Mouse (Mus musculus) megakaryocyte progenitor cell, adult 5-6 weeks (primary cell): ENCODE measurements around the gene Rxylt1. TPM values are rescaled to one million over a fixed set of nuclear protein-coding genes. Genes with fewer than 3 reads are reported as not detected.

Source experiments
- ATAC-seq: replicated peaks from 2 replicates; pipeline ENCODE4 v1.8.0; 2016; ENCODE audit warnings: mild to moderate bottlenecking, moderate TSS enrichment, inconsistent platforms; ENCODE audit not compliant: poor library complexity
- total RNA-seq, 2 experiments: library from RNA; stranded (forward) in 1 of 2; stranded (reverse) in 1 of 2; fragments of 157-497, 149-512 nt in 1 of 2; fragments of 200-1000 nt in 1 of 2; gene quantifications; 2 replicates each; pipeline versions ENCODE4 v1.2.3 to v1.2.4; 2015 to 2017

The Rxylt1 gene
- 37.4 and 37.7 TPM in 2 replicates for total RNA-seq (2015)
- total RNA-seq (2017) = 35.3 and 56.9 TPM in 2 replicates

GRCm38 (mm10) chr10:122096980-122097844 lies at the start of gene Rxylt1:
Rxylt1 (minus strand) TSS chr10:122097371.
- peak; percentile 90 for ATAC-seq

DNA sequence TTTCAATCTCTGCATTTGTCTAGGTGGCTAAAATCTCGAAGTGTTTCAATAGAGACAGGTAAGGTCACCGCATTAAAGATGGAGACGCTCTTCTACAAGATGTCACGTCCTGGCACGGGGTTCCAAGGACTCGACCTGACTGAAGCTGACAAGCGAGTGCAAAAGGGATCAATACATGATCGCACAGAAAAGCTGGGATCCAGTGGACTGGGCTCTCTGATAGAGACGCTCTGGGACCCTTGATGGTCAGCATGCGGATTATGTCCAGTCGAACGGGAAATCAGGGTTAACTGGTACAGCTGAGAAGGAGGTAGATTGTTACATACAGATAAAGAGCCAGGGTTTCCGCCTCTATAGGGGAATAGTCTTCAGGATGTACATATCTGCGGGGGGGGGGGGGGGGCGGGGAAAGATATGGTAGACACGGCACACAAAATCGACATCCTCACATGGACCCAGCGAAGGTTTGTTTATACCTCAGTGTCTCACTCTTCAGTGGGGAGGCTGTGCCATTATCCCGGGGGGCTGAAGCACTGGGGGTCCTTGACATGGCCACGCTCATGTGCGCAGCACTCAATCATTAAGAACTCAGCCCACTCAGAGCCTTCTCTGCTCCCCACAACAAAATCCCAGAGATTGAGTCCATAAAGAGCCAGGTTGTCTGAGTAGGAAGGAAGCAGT lies 24.3 kb upstream of the Rxylt1 start:
- ATAC-seq = no peak

GRCm38 (mm10) chr10:122120500-122121289 lies 23.5 kb upstream of the Rxylt1 start:
- no peak for ATAC-seq

GRCm38 (mm10) chr10:122119451-122119850 lies 22.3 kb upstream of the Rxylt1 start:
- ATAC-seq = peak; percentile 43

- peak; percentile 95 for ATAC-seq
These were observed 19.5 kb upstream of the Rxylt1 start for GRCm38 (mm10) chr10:122116636-122117035.

- ATAC-seq = no peak
These were observed 9.5 kb upstream of the Rxylt1 start for GRCm38 (mm10) chr10:122106633-122107028.

DNA sequence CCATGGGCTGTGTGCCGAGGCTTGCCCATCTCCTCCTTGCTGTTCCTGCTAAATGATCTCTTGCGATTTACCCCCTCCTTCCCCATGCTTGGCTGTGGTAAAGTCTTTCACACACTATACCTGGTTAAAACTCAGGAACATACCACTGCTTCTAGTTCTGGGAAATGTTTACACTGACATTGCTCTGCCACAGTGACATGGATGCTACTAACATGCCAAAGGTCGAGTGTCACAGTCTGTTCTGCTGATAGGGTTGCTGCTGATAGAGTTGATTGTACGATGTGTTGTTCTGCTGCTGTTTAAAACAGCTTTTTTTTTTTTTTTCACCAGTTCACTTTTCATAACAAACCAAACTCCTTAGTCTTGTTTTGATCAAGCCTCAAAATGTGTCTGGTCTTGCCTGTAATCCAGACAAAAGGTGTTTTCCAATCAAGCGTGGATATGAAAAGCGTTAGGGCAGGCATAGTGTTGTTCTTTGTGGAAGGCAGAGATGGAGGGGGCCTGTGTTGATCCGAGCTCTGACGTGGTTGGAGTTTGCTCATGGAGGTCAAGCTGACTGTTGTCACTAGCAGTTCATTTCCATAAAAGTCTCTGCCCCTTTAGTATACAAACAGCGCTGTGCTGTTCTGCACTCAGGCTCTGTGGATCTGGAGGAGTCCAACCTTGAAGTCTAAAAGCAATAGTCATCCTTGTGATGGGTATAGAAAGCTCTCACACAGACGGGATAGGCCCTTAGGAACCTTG lies 8.9 kb upstream of the Rxylt1 start:
- no peak for ATAC-seq

DNA sequence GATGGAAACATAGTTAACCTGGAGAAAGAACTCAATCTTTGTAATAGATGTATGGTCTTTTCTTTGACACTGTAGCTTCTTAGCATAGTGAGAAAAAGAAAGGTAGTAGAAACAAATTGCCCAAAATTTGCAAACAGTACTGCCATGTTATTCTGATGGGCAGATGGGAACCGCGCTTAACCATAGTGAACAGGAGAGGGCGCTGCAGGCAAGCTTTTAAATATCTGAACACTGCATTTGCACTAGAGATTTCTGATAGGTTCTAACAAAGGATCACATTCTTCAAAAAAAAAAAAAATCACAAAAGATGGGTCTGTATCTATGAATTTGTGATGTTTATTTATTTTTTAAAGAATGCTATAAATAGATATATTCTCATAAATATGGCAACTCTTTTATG lies 8.2 kb upstream of the Rxylt1 start:
- ATAC-seq = peak; percentile 99

DNA sequence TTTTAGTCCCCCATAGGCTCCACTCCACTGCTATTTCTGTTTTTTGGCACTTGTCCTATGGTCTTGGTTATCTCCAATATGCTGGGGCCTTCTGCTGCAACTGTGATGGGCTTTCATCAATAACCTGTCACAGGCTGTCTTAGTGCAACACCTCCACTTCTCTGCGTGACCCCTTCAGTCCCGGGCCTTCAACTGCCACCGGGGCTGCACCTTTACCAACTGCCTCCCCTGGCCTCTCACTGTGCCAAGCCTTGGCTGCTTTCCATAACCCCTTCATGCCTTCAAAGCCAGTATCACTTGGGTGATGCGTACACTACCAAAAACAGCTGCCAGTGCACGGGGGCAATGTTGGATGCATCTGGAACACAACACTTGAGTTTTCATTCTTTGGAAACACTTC lies 5.5 kb upstream of the Rxylt1 start:
- ATAC-seq = no peak

DNA sequence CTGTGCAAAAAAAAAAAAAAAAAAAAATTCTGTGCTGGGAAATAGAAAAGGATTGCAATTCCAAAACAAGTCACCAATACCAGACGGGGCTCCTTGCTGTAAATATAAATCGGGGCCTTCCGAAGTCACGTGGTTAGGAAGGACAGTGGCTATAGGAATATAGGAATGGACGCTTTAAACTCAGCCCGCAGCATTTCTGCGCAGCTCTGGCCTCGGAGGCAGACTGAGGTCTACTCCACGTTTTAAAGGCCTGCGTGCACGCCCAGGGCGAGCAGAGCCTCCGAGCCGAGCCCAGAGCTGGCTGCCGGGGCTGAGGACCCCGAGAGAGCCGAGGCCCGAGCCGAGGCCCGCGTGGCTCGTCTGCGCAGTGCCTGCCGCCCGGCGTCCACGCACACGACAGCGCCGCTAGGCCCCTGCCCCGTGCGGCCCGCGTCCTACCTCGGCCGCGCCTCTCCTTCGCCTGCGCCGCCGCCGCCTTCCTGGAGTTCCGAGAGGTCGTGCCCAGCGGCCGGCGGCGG lies 650 bp downstream of the Rxylt1 start:
- no peak for ATAC-seq

DNA sequence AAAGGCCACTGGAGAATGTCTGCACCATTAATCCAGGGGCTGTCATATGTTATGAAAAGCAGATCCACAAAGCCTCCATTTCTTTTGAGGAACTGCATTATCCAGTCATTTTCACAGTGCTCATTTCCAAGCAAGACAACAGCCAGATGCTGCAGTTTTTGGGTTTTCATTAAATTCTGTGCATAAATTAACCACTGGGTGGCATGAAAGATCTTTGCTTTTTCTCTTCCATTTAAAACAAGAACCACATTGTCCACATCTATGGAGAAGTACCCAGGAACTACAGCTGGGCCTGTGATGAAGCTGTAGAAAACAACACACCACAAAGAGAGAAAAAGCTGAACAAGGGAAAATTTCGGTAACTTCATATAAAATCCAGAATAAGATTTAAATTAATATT lies 6.7 kb downstream of the Rxylt1 start:
- no peak for ATAC-seq

DNA sequence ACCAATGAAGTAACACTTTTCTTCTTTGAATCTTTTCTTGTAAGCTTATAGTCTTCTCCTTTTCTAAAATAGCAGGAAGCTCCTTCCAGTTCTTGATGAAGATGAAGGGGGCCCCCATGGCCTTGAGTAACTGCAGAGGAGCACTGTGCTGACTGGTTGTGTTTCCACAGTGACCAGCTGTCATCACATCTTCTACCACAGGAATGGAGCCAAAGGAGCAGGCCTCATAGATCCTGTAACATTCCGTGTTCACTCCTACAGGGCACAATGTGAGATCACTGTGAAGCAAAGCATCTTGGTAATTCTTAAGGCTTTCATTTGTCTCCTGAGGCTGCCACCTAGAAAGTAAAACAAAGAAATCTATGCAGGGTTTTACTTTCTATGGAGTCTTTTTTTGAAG lies 15.8 kb downstream of the Rxylt1 start:
- ATAC-seq = no peak

GRCm38 (mm10) chr10:122069153-122069552 lies 28.0 kb downstream of the Rxylt1 start:
- no peak for ATAC-seq

DNA sequence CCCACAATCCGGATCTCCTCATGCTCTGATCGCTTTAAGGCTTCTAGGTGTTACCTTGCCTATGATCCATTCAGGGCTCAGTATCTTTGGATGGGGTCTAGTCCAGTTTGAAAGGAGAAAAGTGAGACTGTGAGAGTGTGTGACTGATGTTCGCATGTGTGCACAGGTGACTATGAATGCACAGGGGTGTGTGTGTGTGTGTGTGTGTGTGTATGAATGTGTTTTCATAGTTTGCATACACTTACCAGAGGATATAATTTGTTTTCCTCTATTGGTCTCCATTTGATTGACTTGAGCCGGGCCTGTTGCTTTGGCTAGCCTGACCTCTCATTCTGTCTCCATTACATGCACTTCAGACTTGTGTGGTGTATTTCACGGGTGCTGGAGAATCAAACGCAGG lies 41.3 kb downstream of the Rxylt1 start:
- no peak for ATAC-seq

- ATAC-seq = peak; percentile 87
These were observed 42.6 kb downstream of the Rxylt1 start for GRCm38 (mm10) chr10:122054535-122054934.

DNA sequence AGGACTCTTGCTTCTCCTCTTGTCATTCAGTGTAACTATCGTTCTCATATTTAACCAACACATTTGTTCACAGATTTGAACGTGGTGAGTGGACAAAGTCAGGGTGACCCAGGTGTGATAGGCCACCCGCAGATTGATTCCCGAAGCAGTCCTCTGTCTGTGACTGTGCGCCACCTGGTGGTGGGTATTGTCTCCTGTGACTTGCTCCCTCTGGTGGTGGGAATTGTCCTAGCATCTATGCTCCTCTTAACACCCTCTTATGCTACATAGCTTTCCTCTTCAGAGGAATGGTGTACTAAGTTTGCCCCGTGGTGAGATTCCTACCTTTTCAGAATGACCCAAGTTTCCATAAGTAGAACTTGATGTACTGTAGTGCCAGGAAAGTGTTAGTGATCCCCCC lies 45.3 kb downstream of the Rxylt1 start:
- peak; percentile 82 for ATAC-seq

- peak; percentile 80 for ATAC-seq
These were observed 49.3 kb downstream of the Rxylt1 start for GRCm38 (mm10) chr10:122047727-122048365.

- peak; percentile 25 for ATAC-seq
These were observed 50.1 kb downstream of the Rxylt1 start, which contains the start of gene Srgap1 for GRCm38 (mm10) chr10:122046904-122047726. Srgap1 (minus strand) TSS chr10:122047315.

DNA sequence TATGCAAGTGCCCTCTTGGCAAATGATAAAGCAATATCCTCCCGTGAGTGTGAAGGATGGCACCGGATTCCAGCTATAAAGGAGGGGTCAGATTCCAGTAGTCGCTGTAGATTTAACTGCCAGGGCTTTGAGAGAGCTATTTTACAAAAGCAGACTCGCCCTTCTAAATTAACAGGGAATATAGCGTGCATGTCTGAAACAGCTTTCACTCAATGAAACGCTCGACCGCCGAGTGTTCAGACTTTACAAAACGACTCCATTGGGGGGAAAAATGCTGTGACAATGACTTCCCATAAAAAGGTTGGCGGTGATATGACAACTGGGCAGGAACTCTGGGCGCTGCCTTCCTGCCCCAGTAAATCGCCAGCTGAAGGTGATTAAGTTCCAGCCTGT lies 50.7 kb downstream of the Rxylt1 start:
- ATAC-seq = no peak
